Mouse (Mus musculus): ENCODE measurements at regions not wholly inside any gene's neighbourhood (a gene's known extent, or its start where the extent isn't known, plus 50 kb on each side); places are given as distances from the start of the nearest gene placed in this dataset.

DNA sequence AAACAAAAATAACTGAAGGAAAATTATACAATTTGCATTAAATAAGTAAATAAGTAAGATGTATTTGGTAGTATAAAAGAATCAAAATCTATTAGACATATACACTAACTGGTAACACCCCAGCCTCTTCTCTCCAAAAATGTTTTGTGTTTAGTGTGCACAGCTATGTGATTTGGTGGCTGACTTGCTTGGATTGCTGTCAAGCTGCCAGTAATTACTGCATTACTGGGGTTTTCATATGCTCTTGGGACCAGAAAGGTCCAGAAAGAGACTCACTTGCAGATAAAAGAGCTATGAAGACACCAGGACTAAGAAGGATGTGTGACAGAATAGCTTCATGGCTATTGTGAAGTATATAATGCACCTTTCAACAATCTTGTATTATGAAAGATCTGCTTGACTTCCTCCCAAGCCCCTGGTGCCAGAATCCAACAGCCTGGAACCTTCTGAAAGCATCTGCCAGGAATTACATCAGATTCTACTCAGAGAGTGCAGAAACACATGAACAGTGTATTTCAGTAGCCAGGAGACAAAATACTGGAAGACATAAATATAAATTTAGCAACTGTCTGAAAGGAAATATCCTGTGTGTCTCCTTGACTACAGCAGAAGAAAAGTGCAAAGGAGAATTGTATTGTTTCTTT is 5132.6 kb downstream of the 9330182O14Rik start:
- ATAC-seq (ENCODE audit: low read depth) = no peak

DNA sequence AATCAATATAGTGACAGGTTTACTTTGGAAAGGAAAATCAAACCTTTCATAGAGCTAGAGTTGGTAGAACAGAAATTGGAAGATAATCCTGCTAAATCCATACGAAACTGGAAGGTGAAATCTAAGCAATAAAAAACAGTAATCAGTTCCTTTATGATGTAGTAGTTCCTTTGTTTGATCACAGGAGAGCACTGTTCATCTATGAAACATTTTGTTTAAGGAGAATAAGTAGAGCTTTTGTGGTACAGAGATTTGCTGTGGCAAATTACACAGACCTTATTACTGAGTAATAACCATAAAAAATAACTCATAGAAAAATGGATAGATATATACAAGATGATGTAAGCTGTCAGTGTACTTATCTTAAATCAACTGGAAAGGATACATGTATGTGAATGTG is 5139.5 kb downstream of the 9330182O14Rik start:
- Histone ChIP-seq H3K36me3 (ENCODE audit: control insufficient read depth, insufficient read depth, low read length) (no peaks in the 10 kb centered on the region), H3K9me3 (ENCODE audit: control insufficient read depth, low read length) (no peaks in the 10 kb centered on the region), H3K27ac (ENCODE audit: low read depth, low read length) (no peak overlapping the region), H3K4me3 (ENCODE audit: low read depth, low read length) (no peak overlapping the region), H3K27me3 (ENCODE audit: control insufficient read depth, insufficient read depth, low read length) (no peaks in the 10 kb centered on the region), H3K9ac (replicated peaks; ENCODE audit: low read depth, low read length) (no peak overlapping the region), H3K4me1 (ENCODE audit: control insufficient read depth, insufficient read depth, low read length) (no peaks in the 10 kb centered on the region), H3K4me2 (ENCODE audit: low read depth, low read length) (no peak overlapping the region)
- peak; percentile 56; the same call in 1 of the 2 replicates for ATAC-seq (ENCODE audit: low read depth)
- WGBS = 54% methylated on average over 1 of the region's 1 CpGs

More for the DNA sequence above, 5132.6 kb downstream of the 9330182O14Rik start:
- H3K4me1 ChIP-seq (ENCODE audit: control insufficient read depth, insufficient read depth, low read length) = no peaks in the 10 kb centered on the region
- H3K9ac ChIP-seq (replicated peaks; ENCODE audit: low read depth, low read length) = no peak overlapping the region
- no peak overlapping the region for H3K27ac ChIP-seq (ENCODE audit: low read depth, low read length)
- H3K4me3 ChIP-seq (ENCODE audit: low read depth, low read length) = no peak overlapping the region
- no peak overlapping the region for H3K4me2 ChIP-seq (ENCODE audit: low read depth, low read length)
- no peaks in the 10 kb centered on the region for H3K36me3 ChIP-seq (ENCODE audit: control insufficient read depth, insufficient read depth, low read length)
- H3K27me3 ChIP-seq (ENCODE audit: control insufficient read depth, insufficient read depth, low read length) = no peaks in the 10 kb centered on the region
- no peaks in the 10 kb centered on the region for H3K9me3 ChIP-seq (ENCODE audit: control insufficient read depth, low read length)

DNA sequence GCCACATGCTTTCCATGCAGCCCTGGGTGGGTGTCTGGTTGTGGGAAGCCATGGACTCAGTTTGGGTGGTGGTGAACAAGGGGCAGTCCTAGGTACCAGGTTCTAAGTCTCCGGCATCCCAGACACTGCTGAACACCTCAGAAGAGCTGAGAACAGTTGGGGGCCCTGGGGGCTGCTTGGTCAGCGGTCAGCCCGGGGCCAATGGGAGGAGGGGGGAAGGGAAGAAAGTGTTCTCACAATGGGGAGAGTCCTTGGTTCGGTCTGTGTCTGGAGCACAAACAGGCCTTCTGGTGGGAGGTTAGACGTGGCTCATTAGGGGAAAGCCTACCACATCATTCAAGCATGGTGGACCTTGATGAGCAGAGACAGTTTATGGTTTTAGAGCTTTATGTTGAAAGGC is 5187.5 kb downstream of the 9330182O14Rik start:
- no peak overlapping the region for H3K4me3 ChIP-seq (ENCODE audit: low read depth, low read length)
- no peak overlapping the region for H3K4me2 ChIP-seq (ENCODE audit: low read depth, low read length)
- H3K27me3 ChIP-seq (ENCODE audit: control insufficient read depth, insufficient read depth, low read length) = no peaks in the 10 kb centered on the region
- no peaks in the 10 kb centered on the region for H3K9me3 ChIP-seq (ENCODE audit: control insufficient read depth, low read length)
- H3K36me3 ChIP-seq (ENCODE audit: control insufficient read depth, insufficient read depth, low read length) = no peaks in the 10 kb centered on the region
- 89% methylated on average over 5 of the region's 5 CpGs for WGBS
- no peak overlapping the region for H3K9ac ChIP-seq (replicated peaks; ENCODE audit: low read depth, low read length)
- no peak overlapping the region for H3K27ac ChIP-seq (ENCODE audit: low read depth, low read length)
- no peak for ATAC-seq (ENCODE audit: low read depth)
- no peaks in the 10 kb centered on the region for H3K4me1 ChIP-seq (ENCODE audit: control insufficient read depth, insufficient read depth, low read length)

DNA sequence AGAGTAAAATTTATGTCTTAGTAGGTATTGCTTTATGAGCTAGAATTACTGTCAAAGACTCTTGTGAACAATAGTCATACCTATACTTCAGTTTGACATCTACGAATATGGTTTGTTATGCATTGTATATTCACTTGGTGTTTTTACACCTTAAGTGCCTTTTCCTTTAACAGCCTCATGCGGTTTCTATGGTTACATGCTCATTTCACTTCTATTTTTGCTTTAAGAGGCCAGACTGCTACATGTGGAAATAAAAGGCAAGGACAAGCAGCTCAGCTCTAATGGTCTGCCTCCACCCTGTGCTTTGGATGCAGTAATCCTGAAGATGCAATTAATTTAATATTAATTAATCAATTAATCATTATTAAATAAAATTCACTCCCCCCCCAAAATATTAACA is 5216.3 kb downstream of the 9330182O14Rik start:
- no peak overlapping the region for H3K4me3 ChIP-seq (ENCODE audit: low read depth, low read length)
- no peaks in the 10 kb centered on the region for H3K4me1 ChIP-seq (ENCODE audit: control insufficient read depth, insufficient read depth, low read length)
- WGBS = 89% methylated on average over 2 of the region's 2 CpGs
- no peak overlapping the region for H3K27ac ChIP-seq (ENCODE audit: low read depth, low read length)
- no peak overlapping the region for H3K4me2 ChIP-seq (ENCODE audit: low read depth, low read length)
- no peak for ATAC-seq (ENCODE audit: low read depth)
- no peaks in the 10 kb centered on the region for H3K9me3 ChIP-seq (ENCODE audit: control insufficient read depth, low read length)
- H3K27me3 ChIP-seq (ENCODE audit: control insufficient read depth, insufficient read depth, low read length) = no peaks in the 10 kb centered on the region
- H3K9ac ChIP-seq (replicated peaks; ENCODE audit: low read depth, low read length) = no peak overlapping the region
- H3K36me3 ChIP-seq (ENCODE audit: control insufficient read depth, insufficient read depth, low read length) = no peaks in the 10 kb centered on the region
